Mouse (Mus musculus) spleen, postnatal 10 days (tissue): ENCODE measurements around the gene Prr15.

ENCODE experiments used
- DNase-seq, 2 experiments: peaks; one replicate each; pipeline ENCODE4 v3.0.0; 2021 to 2022; ENCODE audit warnings: low spot score in 2 of 2

The Prr15 gene

GRCm38 (mm10) chr6:54325246-54325885 is at the start of gene Prr15:
TSS of gene Prr15 (plus strand) at chr6:54325835.
- DNase-seq = no peak

- DNase-seq = no peak
Measured at GRCm38 (mm10) chr6:54277234-54277633, 48.4 kb upstream of the Prr15 start.

- no peak for DNase-seq
Measured at GRCm38 (mm10) chr6:54277828-54278227, 47.8 kb upstream of the Prr15 start.

GRCm38 (mm10) chr6:54278613-54279012 is 47.0 kb upstream of the Prr15 start:
- no peak for DNase-seq

- DNase-seq = no peak
Measured at GRCm38 (mm10) chr6:54279391-54279790, 46.2 kb upstream of the Prr15 start.

- DNase-seq = no peak
Measured at GRCm38 (mm10) chr6:54280248-54280647, 45.4 kb upstream of the Prr15 start.

- no peak for DNase-seq
Measured at GRCm38 (mm10) chr6:54283299-54283698, 42.3 kb upstream of the Prr15 start.

- DNase-seq = no peak
Measured at GRCm38 (mm10) chr6:54284167-54284711, 41.4 kb upstream of the Prr15 start.

GRCm38 (mm10) chr6:54286813-54287212 is 38.8 kb upstream of the Prr15 start:
- no peak for DNase-seq

- DNase-seq = no peak
Measured at GRCm38 (mm10) chr6:54289774-54290500, 35.7 kb upstream of the Prr15 start.

GRCm38 (mm10) chr6:54297231-54297630 is 28.4 kb upstream of the Prr15 start:
- no peak for DNase-seq

- DNase-seq = no peak
Measured at GRCm38 (mm10) chr6:54299417-54299816, 26.2 kb upstream of the Prr15 start.

- DNase-seq = no peak
Measured at GRCm38 (mm10) chr6:54305777-54306176, 19.9 kb upstream of the Prr15 start.

- no peak for DNase-seq
Measured at GRCm38 (mm10) chr6:54313071-54313470, 12.6 kb upstream of the Prr15 start.

- DNase-seq = no peak
Measured at GRCm38 (mm10) chr6:54318618-54319017, 7.0 kb upstream of the Prr15 start.

- DNase-seq = no peak
Measured at GRCm38 (mm10) chr6:54319198-54319597, 6.4 kb upstream of the Prr15 start.

GRCm38 (mm10) chr6:54320236-54320635 is 5.4 kb upstream of the Prr15 start:
- DNase-seq = no peak

- peak in 1 of 2 experiments; percentile 23 for DNase-seq
Measured at GRCm38 (mm10) chr6:54326671-54327625, 1.3 kb downstream of the Prr15 start.

GRCm38 (mm10) chr6:54327626-54328003 is 2.0 kb downstream of the Prr15 start:
- no peak for DNase-seq

GRCm38 (mm10) chr6:54328783-54329182 is 3.1 kb downstream of the Prr15 start:
- DNase-seq = no peak

- DNase-seq = no peak
Measured at GRCm38 (mm10) chr6:54329598-54329997, 4.0 kb downstream of the Prr15 start.

GRCm38 (mm10) chr6:54330166-54330565 is 4.5 kb downstream of the Prr15 start:
- DNase-seq = no peak
